Mouse (Mus musculus) heart, adult 2 months (tissue): ENCODE data around the gene Vkorc1.

Experiments used
- CTCF ChIP-seq: fragments of 200-600 bp; IDR thresholded peaks from 2 replicates; pipeline ENCODE4 v1.8.1; 2022; ENCODE audit warnings: antibody characterized with exemption, mild to moderate bottlenecking, moderate library complexity
- EP300 ChIP-seq: fragments of 200-500 bp; IDR thresholded peaks from 2 replicates; pipeline ENCODE4 v1.6.1; 2011; ENCODE audit warnings: low read depth, low read length, control low read depth; ENCODE audit not compliant: insufficient read depth
- POLR2A ChIP-seq: fragments of 200-500 bp; IDR thresholded peaks from 2 replicates; pipeline ENCODE4 v1.6.1; 2011; ENCODE audit warnings: mild to moderate bottlenecking, low read depth, low read length, control low read depth; ENCODE audit not compliant: insufficient read depth

DNA sequence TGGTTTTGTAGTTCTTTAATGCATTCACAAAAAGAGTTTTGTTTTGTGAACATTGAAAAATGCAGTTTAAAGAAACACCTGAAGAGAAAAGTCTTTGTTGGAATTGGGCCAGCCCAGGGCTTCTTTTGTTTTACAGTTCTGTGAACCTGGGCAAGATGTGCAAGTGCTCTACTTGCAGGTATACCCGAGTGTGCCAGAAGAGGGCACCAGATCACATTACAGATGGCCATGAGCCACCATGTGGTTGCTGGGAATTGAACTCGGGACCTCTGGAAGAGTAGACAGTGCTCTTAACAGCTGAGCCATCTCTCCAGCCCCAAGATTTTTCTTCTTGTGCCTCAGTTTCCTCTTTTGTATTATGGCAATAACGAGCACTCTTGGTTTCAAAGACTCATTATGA is 22.8 kb upstream of the Vkorc1 start:
- TF ChIP-seq POLR2A (no peak), CTCF (peak; percentile 74), EP300 (no peak)
